Mouse (Mus musculus) forebrain, postnatal 0 days (tissue): ENCODE measurements around the gene Gpr37l1. TPM values are rescaled to one million over a fixed set of nuclear protein-coding genes. Genes with fewer than 3 reads are reported as not detected.

ENCODE experiments used
- ATAC-seq: fragments of 200-750 bp; cut with Nextera tagmentation; 2 replicates; pipeline ENCODE4 v1.8.0; 2017; ENCODE audit warnings: mild to moderate bottlenecking, moderate library complexity
- DNase-seq: peaks from one replicate; pipeline ENCODE4 v3.0.0-alpha.2; 2015
- H3K27ac ChIP-seq: fragments of 300-500 bp; sonication (generic); 2 replicates; pipeline ENCODE4 v1.5.1; 2014; ENCODE audit warnings: low read depth, mild to moderate bottlenecking, antibody characterized with exemption, low read length, moderate library complexity, mixed read lengths
- H3K27me3 ChIP-seq: fragments of 300-500 bp; sonication (generic); 2 replicates; pipeline ENCODE4 v1.6.1; 2014; ENCODE audit warnings: mild to moderate bottlenecking, low read length, mixed read lengths; ENCODE audit not compliant: insufficient read depth
- H3K36me3 ChIP-seq: fragments of 300-500 bp; sonication (generic); 2 replicates; pipeline ENCODE4 v1.6.1; 2014; ENCODE audit warnings: mild to moderate bottlenecking, moderate library complexity; ENCODE audit not compliant: insufficient read depth
- H3K4me1 ChIP-seq: fragments of 300-500 bp; sonication (generic); 2 replicates; pipeline ENCODE4 v1.6.1; 2014; ENCODE audit warnings: antibody characterized with exemption; ENCODE audit not compliant: insufficient read depth
- H3K4me2 ChIP-seq: fragments of 300-500 bp; sonication (generic); 2 replicates; pipeline ENCODE4 v1.6.1; 2014; ENCODE audit warnings: low read depth, mild to moderate bottlenecking, moderate library complexity
- H3K4me3 ChIP-seq: fragments of 300-500 bp; sonication (generic); 2 replicates; pipeline ENCODE4 v1.5.1; 2014; ENCODE audit warnings: low read depth, low read length, mixed read lengths
- H3K9ac ChIP-seq: fragments of 300-500 bp; sonication (generic); 2 replicates; pipeline ENCODE4 v1.6.1; 2014; ENCODE audit warnings: mild to moderate bottlenecking
- H3K9me3 ChIP-seq: fragments of 300-500 bp; sonication (generic); 2 replicates; pipeline ENCODE4 v1.6.1; 2016; ENCODE audit warnings: low read length
- CTCF ChIP-seq: sonication (generic); IDR thresholded peaks from 2 replicates; pipeline ENCODE4 v1.5.1; 2016; ENCODE audit warnings: antibody characterized with exemption, control low read depth, low read depth
- WGBS: fragments of 180-500 bp; shearing (Covaris S2); extraction: QIAGEN DNeasy Blood & Tissue Kit; methylation state at CpG from one replicate; pipeline ENCODE4 v1.1.7; 2014; 5-methylcytosine and 5-hydroxymethylcytosine counted together
- polyA plus RNA-seq: library from polyadenylated mRNA; unstranded; fragments of >200 nt; fragmentation: Nextera tagmentation; extraction: Ambion mirVana; gene quantifications from 2 replicates; pipeline ENCODE4 v1.2.1, GENCODE M21; 2015
- total RNA-seq: library from RNA; depleted of rRNA; stranded (reverse); fragments of >200 nt; gene quantifications from 2 replicates; pipeline ENCODE4 v1.2.3, GENCODE M21; 2014

Gpr37l1 gene
- total and polyA plus RNA-seq, 2 experiments from 2014 or later, result 5.9 to 7.6 TPM

- H3K4me2 ChIP-seq, result no peak overlapping the region
- H3K9ac ChIP-seq, result no peak overlapping the region
- H3K27me3 ChIP-seq, result no peaks in the 10 kb centered on the region
- no peak for TF ChIP-seq CTCF
- H3K27ac ChIP-seq, result no peak overlapping the region
- ATAC-seq, result no peak
- H3K36me3 ChIP-seq, result no peaks in the 10 kb centered on the region
- H3K9me3 ChIP-seq, result no peaks in the 10 kb centered on the region
- H3K4me1 ChIP-seq, result no peaks in the 10 kb centered on the region
- DNase-seq, result no peak
- 78% methylated on average over 2 of the region's 2 CpGs for WGBS
- no peak overlapping the region for H3K4me3 ChIP-seq
Observed at GRCm38 (mm10) chr1:135130376-135131018, 37.0 kb downstream of the Gpr37l1 start.

GRCm38 (mm10) chr1:135129543-135130183, 37.8 kb downstream of the Gpr37l1 start:
- Histone ChIP-seq H3K4me1 (no peaks in the 10 kb centered on the region), H3K27me3 (no peaks in the 10 kb centered on the region), H3K36me3 (no peaks in the 10 kb centered on the region), H3K27ac (no peak overlapping the region), H3K4me3 (no peak overlapping the region), H3K9me3 (no peaks in the 10 kb centered on the region), H3K4me2 (no peak overlapping the region), H3K9ac (no peak overlapping the region)
- 64% methylated on average over 9 of the region's 9 CpGs for WGBS
- TF ChIP-seq CTCF, result no peak
- DNase-seq (no peak), ATAC-seq (no peak)

DNA sequence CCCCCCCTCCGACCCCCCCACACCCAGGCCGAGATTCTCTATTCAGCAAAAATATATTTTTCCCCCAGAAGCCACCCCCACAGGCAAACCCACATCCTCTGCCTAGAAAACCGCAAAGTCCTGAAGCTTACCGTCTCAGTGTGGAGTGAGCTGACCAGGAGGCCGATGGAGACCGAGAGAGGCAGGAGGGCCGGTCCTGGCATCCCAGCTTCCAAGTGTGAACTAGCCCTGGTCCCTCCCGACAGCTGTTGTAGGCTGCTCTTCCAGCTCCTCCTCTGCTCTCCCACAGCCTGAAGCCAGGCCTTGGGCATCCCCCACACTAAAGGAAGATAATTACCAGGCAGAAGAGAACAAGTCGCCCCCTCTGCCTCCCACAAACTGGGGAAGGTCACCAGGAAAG, 38.5 kb downstream of the Gpr37l1 start:
- TF ChIP-seq CTCF, result no peak
- Histone ChIP-seq H3K27ac (no peak overlapping the region), H3K27me3 (no peaks in the 10 kb centered on the region), H3K4me1 (no peaks in the 10 kb centered on the region), H3K9me3 (no peaks in the 10 kb centered on the region), H3K36me3 (no peaks in the 10 kb centered on the region), H3K4me2 (no peak overlapping the region), H3K4me3 (no peak overlapping the region), H3K9ac (no peak overlapping the region)
- DNase-seq, result no peak
- 26% methylated on average over 9 of the region's 9 CpGs for WGBS
- no peak for ATAC-seq

GRCm38 (mm10) chr1:135128011-135128441, 39.5 kb downstream of the Gpr37l1 start:
- Histone ChIP-seq H3K4me3 (no peak overlapping the region), H3K4me2 (no peak overlapping the region), H3K36me3 (no peaks in the 10 kb centered on the region), H3K9me3 (no peaks in the 10 kb centered on the region), H3K9ac (no peak overlapping the region), H3K4me1 (no peaks in the 10 kb centered on the region), H3K27me3 (no peaks in the 10 kb centered on the region), H3K27ac (no peak overlapping the region)
- no peak for TF ChIP-seq CTCF
- DNase-seq (no peak), ATAC-seq (no peak)
- 47% methylated on average over 6 of the region's 6 CpGs for WGBS

DNA sequence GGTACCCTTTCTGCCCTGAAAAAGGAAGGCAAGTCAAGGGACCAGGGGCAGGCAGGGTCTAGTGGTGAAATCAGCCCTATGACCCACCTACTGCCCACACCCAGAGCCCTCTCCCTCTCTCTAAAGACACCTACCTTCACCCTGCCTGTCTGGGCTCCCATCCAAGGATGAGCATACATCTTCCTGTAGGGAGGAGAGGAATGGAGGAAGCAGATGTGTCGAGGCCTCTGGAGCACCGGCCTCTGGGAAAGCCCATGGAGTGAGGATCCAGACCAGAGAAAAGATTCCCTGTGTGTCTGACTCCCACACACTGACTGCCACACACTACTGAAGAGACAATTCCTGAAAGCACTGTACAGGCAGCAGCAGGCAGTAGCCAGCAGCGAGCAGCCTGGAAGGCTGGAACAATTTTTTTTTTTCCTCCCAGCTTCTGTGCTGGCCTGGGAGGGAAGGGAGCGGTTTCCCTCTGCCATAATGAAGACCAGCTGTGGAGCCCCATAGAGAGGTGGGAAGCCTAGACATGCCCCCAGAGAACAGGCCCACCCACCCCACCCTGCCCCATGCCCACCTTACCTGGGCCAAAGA, 40.9 kb downstream of the Gpr37l1 start:
- ATAC-seq (peak; percentile 56; the same call in 1 of the 2 replicates), DNase-seq (no peak)
- H3K9ac ChIP-seq, result no peak overlapping the region
- H3K27ac ChIP-seq, result no peak overlapping the region
- H3K4me3 ChIP-seq, result no peak overlapping the region
- H3K36me3 ChIP-seq, result no peaks in the 10 kb centered on the region
- no peaks in the 10 kb centered on the region for H3K4me1 ChIP-seq
- H3K9me3 ChIP-seq, result no peaks in the 10 kb centered on the region
- WGBS, result 61% methylated on average over 4 of the region's 4 CpGs
- H3K4me2 ChIP-seq, result no peak overlapping the region
- H3K27me3 ChIP-seq, result no peaks in the 10 kb centered on the region
- no peak for TF ChIP-seq CTCF

DNA sequence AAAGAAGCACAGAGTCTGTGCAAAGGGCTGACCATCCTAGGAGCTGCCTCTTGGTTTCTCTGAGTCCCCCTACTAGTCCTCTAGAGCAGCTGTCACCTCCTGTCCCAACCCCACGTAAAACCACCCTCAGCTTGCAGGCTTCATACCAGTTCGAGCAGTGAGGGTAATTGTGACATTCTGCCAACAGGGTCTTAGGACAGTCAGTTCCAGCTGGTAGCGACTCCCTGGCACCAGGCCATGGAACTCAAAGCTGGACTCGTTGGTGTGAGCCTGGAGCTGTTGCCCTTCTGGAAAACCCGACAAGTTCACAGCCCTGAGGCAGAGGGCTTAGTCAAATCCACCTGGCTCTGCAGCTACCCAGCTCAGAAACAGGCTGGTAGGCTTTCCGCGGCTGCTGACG, 41.5 kb downstream of the Gpr37l1 start:
- Histone ChIP-seq H3K4me1 (no peaks in the 10 kb centered on the region), H3K9ac (no peak overlapping the region), H3K36me3 (no peaks in the 10 kb centered on the region), H3K4me2 (no peak overlapping the region), H3K4me3 (no peak overlapping the region), H3K27me3 (no peaks in the 10 kb centered on the region), H3K9me3 (no peaks in the 10 kb centered on the region), H3K27ac (no peak overlapping the region)
- no peak for DNase-seq
- 46% methylated on average over 8 of the region's 8 CpGs for WGBS
- TF ChIP-seq CTCF, result no peak
- peak; percentile 36; the same call in 1 of the 2 replicates for ATAC-seq
